Mouse (Mus musculus): Measurements from ENCODE around the gene Zfp36.

Gene Zfp36

GRCm38 (mm10) chr7:28368276-28368920 is 11.7 kb downstream of the Zfp36 start:
- DNase-seq (ENCODE audit: low read depth, low spot score): no peak

GRCm38 (mm10) chr7:28367663-28368275 is 12.3 kb downstream of the Zfp36 start:
- DNase-seq (ENCODE audit: low read depth, low spot score): no peak

- DNase-seq (ENCODE audit: low read depth, low spot score): no peak
Measured at GRCm38 (mm10) chr7:28362441-28363060, 17.5 kb downstream of the Zfp36 start.

GRCm38 (mm10) chr7:28361647-28362341 is 18.3 kb downstream of the Zfp36 start:
- no peak for DNase-seq (ENCODE audit: low read depth, low spot score)

GRCm38 (mm10) chr7:28360291-28360690 is 19.8 kb downstream of the Zfp36 start:
- DNase-seq (ENCODE audit: low read depth, low spot score): no peak

GRCm38 (mm10) chr7:28359854-28360253 is 20.2 kb downstream of the Zfp36 start:
- DNase-seq (ENCODE audit: low read depth, low spot score): no peak

GRCm38 (mm10) chr7:28358431-28358830 is 21.6 kb downstream of the Zfp36 start:
- DNase-seq (ENCODE audit: low read depth, low spot score): no peak

- DNase-seq (ENCODE audit: low read depth, low spot score): no peak
Measured at GRCm38 (mm10) chr7:28357984-28358383, 22.1 kb downstream of the Zfp36 start.

- DNase-seq (ENCODE audit: low read depth, low spot score): no peak
Measured at GRCm38 (mm10) chr7:28356981-28357380, 23.1 kb downstream of the Zfp36 start.

- no peak for DNase-seq (ENCODE audit: low read depth, low spot score)
Measured at GRCm38 (mm10) chr7:28355221-28355620, 24.8 kb downstream of the Zfp36 start.

GRCm38 (mm10) chr7:28354596-28354995 is 25.5 kb downstream of the Zfp36 start:
- no peak for DNase-seq (ENCODE audit: low read depth, low spot score)

- DNase-seq (ENCODE audit: low read depth, low spot score): no peak
Measured at GRCm38 (mm10) chr7:28354113-28354581, 25.9 kb downstream of the Zfp36 start.

GRCm38 (mm10) chr7:28353267-28353666 is 26.8 kb downstream of the Zfp36 start:
- DNase-seq (ENCODE audit: low read depth, low spot score): no peak

- DNase-seq (ENCODE audit: low read depth, low spot score): no peak
Measured at GRCm38 (mm10) chr7:28351676-28352191, 28.3 kb downstream of the Zfp36 start.

GRCm38 (mm10) chr7:28350155-28350883 is 29.7 kb downstream of the Zfp36 start, which contains the start of gene Rps16:
Rps16 (plus strand) TSS chr7:28350652.
- DNase-seq (ENCODE audit: low read depth, low spot score): peak; percentile 96

GRCm38 (mm10) chr7:28348601-28349000 is 31.5 kb downstream of the Zfp36 start:
- no peak for DNase-seq (ENCODE audit: low read depth, low spot score)

GRCm38 (mm10) chr7:28347746-28348145 is 32.3 kb downstream of the Zfp36 start:
- no peak for DNase-seq (ENCODE audit: low read depth, low spot score)

- peak; percentile 70 for DNase-seq (ENCODE audit: low read depth, low spot score)
Measured at GRCm38 (mm10) chr7:28344637-28345036, 35.4 kb downstream of the Zfp36 start.

GRCm38 (mm10) chr7:28341381-28341780 is 38.7 kb downstream of the Zfp36 start:
- no peak for DNase-seq (ENCODE audit: low read depth, low spot score)

GRCm38 (mm10) chr7:28339213-28339917 is 40.7 kb downstream of the Zfp36 start:
- DNase-seq (ENCODE audit: low read depth, low spot score): no peak
